Mouse (Mus musculus): ENCODE measurements at regions not wholly inside any gene's neighbourhood (a gene's known extent, or its start where the extent isn't known, plus 50 kb on each side); places are given as distances from the start of the nearest gene placed in this dataset.
A peak's percentile ranks its signal among the peaks of the same experiment; 100 is the strongest.

GRCm38 (mm10) chr2:45756395-45756794 is 639.2 kb upstream of the Zeb2 start:
- DNase-seq (ENCODE audit: low read depth, low spot score): no peak

GRCm38 (mm10) chr2:45751746-45752145 is 634.6 kb upstream of the Zeb2 start:
- no peak for DNase-seq (ENCODE audit: low read depth, low spot score)

GRCm38 (mm10) chr2:45749379-45749778 is 632.2 kb upstream of the Zeb2 start:
- no peak for DNase-seq (ENCODE audit: low read depth, low spot score)

DNA sequence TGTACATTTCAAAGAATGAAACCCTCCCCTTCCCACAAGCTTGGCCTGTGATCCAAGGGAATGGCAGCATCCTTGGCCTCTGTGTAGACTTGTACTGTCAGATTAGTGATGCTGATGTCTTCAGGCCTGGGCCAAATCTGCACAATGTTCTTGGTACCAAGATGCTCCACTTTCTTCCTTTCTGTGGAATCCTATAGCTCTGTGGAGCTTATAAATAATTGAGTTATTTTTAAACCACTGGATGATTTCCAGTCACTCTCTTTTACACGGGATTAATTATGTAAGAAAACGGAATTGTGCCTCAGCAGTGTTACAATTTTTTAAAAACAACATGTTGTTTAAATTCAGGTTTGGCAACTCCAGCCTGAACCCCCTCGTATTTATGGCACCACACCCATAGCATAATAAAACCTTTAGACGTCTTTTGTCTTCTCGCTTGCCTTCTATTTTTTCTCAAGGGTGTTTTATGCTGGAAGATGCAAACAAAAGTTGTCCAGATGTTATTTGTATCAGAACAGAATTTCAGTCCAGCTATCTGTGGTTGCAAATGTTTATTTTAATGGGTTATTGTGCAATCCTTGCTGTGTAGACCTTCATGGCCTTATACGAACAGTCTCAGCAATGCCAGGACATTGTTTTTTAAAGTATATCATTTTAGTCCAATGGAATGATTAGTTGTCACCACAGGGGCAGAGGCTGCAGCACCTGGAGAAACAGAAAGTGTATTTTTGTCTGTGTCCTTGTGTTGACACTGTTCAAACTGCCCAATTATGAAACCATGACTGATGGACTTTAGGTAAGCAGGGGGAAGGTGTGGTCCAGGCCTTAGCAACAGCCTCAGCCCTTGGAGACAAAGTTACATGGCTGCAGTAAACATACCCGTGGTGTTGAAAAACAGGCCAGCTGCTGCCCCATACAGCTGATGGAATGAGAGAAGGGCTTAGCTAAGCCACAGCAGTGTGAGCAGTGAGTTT is 630.4 kb upstream of the Zeb2 start:
- DNase-seq (ENCODE audit: low read depth, low spot score): no peak

DNA sequence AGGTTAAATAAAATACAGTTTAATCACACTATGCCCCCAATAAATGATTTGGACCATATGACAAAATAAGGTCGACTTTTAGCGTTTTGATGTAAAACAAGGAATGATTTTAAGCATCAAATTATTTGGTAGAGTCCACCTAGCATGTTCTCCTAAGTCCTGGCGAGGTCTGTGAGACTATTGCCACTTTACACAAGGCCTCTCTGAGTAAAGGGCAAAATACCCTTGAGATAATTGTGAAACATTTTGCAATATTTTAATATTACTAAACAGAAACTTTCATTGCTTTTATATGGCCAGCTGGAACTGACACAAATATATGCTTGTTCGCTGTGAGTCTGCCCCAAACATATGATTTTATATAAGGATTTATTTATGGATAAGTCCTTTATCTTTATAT is 629.4 kb upstream of the Zeb2 start:
- no peak for DNase-seq (ENCODE audit: low read depth, low spot score)

DNA sequence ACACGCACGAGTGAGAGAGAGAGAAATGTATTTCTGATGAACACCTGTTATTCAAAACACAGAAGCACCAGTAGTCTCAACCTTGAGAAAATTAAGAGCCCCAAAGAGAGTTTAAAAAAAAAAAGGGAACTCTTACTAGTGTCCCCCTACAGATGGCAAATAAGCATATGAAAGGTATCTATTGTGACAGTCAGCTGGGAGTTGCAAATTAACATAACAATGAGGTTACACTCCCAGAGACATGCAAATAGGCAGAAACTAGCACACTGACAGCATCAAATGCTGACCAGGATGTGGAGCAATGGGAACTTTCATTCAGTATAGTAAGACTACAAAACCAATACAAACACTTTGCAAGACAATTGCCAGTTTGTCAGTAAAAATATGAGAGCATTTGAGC is 619.1 kb upstream of the Zeb2 start:
- peak; percentile 19 for DNase-seq (ENCODE audit: low read depth, low spot score)

DNA sequence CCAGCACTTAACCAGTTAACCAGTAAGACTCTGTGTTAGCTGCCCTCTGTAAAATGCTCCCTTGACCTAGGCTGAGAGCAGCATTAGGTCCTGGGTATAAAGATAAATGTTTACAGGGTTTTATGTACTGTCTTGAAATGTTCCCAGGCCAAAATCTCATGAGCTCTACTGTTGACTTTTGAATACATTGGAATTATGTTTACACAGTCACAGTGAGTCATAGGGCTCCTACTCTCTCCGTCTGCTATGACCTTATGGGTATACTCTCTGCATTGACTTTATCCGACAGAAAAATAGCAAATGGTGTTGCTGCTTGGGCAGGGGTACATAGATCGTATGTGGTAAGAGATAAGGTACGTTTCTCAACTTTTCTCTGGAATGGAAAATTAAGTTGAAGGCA is 596.8 kb upstream of the Zeb2 start:
- no peak for DNase-seq (ENCODE audit: low read depth, low spot score)

DNA sequence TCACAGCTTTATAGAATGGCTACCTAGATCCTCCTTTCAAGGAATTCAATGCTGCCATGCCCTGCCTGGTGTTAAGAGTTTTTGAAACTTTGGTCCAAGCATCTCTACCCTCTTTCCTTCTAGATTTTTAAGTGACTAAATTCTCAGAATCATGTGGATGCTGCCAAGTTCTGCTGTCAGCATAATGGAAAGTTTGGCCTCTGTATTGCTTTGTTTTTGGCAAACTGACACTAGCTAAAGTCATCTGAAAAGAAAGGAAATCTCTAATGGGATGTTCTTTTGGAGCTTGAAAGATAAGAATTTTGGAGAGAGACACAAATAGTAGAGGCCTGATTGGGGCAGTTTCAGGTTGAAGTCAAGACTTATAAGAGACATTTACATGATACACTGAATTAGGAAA is 589.8 kb upstream of the Zeb2 start:
- no peak for DNase-seq (ENCODE audit: low read depth, low spot score)

DNA sequence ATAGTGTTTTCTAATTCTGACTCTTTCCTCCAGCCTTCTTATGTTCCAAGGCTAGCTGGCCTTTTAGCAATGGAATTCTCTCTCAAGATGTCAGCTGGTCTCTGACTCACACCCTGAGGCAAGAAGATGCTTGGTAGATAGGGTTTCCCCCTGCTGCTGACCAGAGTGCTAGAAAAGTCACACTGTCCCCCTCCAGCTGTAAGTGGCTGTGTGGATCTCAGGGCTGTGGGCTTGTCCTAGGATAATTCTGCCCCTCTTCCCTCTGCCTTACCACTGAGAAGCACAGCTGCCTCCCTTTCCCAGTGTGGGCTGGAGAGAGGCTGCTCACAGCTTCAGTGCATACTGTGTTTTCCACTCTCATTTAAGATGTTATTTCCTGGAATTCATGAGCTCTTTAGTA is 585.3 kb upstream of the Zeb2 start:
- peak; percentile 18 for DNase-seq (ENCODE audit: low read depth, low spot score)

DNA sequence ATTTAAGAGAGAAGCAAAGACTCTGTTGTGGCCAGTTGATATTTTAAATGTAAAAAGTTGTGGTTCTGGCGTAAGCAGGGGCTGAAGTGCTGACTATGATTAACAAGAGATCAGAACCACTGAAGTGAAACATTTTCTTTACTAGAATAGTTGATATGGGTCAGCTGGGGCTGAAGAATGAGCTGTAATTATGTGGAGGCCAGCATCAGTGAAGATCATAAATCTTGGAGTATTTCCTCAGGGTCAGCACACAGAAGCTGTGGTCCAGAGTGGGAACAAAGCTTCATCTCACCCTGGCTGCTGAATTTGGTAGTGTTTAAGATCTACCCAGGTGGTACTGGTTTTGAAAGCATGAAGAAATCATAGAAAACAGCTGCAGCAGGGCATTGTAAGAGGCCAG is 583.4 kb upstream of the Zeb2 start:
- DNase-seq (ENCODE audit: low read depth, low spot score): peak; percentile 4

GRCm38 (mm10) chr2:45693291-45694020 is 576.3 kb upstream of the Zeb2 start:
- no peak for DNase-seq (ENCODE audit: low read depth, low spot score)

- DNase-seq (ENCODE audit: low read depth, low spot score): no peak
Measured at GRCm38 (mm10) chr2:45692819-45693218, 575.6 kb upstream of the Zeb2 start.

GRCm38 (mm10) chr2:45688996-45689395 is 571.8 kb upstream of the Zeb2 start:
- no peak for DNase-seq (ENCODE audit: low read depth, low spot score)

- DNase-seq (ENCODE audit: low read depth, low spot score): no peak
Measured at GRCm38 (mm10) chr2:45681251-45681650, 564.1 kb upstream of the Zeb2 start.

DNA sequence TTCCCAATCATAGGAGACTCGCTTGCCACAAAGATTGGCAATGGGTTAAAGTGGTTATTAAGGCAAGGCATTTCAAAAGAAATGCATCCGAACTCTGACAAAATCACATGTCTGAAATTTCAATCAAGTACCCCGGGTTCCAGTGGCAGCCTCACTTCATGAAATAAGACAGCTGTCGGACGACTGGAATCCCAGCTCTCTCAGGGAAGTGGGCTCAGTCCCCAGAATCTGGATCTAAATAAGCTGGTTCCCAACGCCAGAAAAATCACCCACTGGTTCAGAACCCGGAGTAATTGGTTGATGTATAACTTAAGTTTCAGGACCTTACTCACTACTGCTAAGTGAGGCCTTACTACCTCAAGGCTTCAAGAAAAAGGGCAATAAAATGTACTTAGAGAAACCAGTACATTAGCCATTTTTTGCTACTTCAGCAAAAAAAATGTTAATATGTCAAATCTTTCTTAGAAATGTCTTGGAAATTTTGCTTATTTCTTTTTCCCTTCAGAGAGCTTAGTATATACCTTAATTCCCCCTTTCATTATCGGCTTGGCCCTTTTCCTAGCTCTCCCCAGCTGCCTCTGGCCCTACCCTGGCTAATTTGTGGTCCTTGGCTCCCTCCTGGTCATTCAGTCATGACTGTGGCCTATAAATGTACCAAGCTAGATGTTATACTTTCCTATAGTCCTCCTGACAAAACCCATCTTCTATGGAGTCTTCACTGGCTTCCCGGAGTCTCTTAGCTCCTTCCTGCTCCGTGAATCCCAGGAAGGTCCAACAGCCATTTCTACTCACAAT is 562.1 kb upstream of the Zeb2 start:
- no peak for DNase-seq (ENCODE audit: low read depth, low spot score)

- no peak for DNase-seq (ENCODE audit: low read depth, low spot score)
Measured at GRCm38 (mm10) chr2:45678685-45679084, 561.5 kb upstream of the Zeb2 start.

- DNase-seq (ENCODE audit: low read depth, low spot score): no peak
Measured at GRCm38 (mm10) chr2:45675776-45676175, 558.6 kb upstream of the Zeb2 start.

GRCm38 (mm10) chr2:45656011-45656410 is 538.8 kb upstream of the Zeb2 start:
- no peak for DNase-seq (ENCODE audit: low read depth, low spot score)

DNA sequence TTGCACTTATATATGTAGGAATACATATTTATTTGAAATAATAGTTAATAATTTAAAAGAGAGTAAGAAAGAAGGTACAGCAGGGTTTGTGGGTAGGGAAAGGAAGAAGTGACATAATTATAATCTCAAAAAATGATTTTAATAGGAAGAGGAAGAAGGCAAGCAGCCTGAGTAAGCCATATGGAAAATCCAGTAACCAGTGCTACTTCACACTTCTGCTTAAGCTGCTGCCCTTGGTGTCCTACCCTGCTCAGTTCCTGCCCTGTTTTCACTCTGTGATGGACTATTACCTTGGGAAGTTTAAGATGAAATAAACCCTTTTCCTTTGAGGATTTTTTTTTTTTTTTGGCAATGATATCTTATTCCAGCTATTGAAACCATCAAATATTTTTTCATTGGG is 537.5 kb upstream of the Zeb2 start:
- no peak for DNase-seq (ENCODE audit: low read depth, low spot score)

- no peak for DNase-seq (ENCODE audit: low read depth, low spot score)
Measured at GRCm38 (mm10) chr2:45652977-45653376, 535.8 kb upstream of the Zeb2 start.

DNA sequence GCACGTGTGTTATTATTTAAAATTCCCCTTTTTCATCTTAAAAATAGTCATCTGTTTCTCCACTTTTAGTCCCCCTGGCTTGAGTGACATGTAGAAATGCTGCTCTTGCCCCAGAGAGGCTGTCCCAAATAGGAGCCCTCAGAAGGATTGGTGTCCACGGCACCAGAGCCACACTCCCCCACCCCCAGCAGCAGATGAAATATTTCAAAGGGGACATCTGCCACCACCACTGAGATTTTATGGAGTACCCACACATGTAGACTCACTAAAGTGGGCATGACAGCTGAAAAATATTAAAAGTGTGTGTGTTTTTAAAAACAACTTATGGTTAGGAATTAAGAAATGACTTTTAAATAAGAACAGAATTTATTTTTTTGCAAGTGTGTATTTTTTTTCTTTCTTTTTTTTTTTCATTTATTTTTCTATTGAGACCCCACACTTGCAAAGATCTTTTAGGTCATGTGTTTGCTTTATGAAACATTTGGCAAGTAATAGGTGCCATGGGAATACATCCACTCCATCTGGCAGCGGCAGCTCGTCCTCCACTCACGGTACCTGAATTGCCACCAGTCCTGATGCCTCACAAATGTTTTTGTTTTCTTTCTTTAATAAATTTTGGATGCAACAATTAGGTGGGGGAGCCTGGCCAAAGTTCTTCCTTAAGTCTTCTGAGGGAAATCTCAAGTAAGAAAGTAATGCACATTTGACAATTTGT is 533.2 kb upstream of the Zeb2 start:
- DNase-seq (ENCODE audit: low read depth, low spot score): no peak
